12 mouse cellular contexts compared by ENCODE assay signal in genomic region chr17:34639461-34640255, GRCm38 (mm10). TPM values are rescaled to one million over a fixed set of nuclear protein-coding genes. Genes with fewer than 3 reads are reported as not detected.
A peak's percentile ranks its signal among the peaks of the same experiment; 100 is the strongest.
DNase-seq lines count a peak whose midpoint lies in the region; ATAC-seq and TF ChIP-seq lines count a peak whose summit lies in the region.
"Had no signal": no experiment of that assay in that cellular context is flagged by ENCODE, and none has a peak within 500 bp of the region (broad histone marks: within the 10 kb centered on the region; RNA-seq: fewer than 3 reads in every experiment).

No protein-coding gene starts in this region.

- H3K9me3 ChIP-seq in forebrain, embryonic 14.5 days (replicated peaks; ENCODE audit: control insufficient read depth, low read length), result no peaks in the 10 kb centered on the region
- no peaks in the 10 kb centered on the region for H3K9me3 ChIP-seq in forebrain, embryonic 16.5 days (ENCODE audit: control insufficient read depth, low read length)
- H3K9me3 ChIP-seq in liver, postnatal 0 days (ENCODE audit: low read length), result no peaks in the 10 kb centered on the region
- H3K9me3 ChIP-seq in limb, embryonic 10.5 days (replicated peaks), result no peaks in the 10 kb centered on the region
- H3K9me3 ChIP-seq: embryonic facial prominence, embryonic 12.5 days; stomach, embryonic 15.5 days had no signal

- H3K27ac ChIP-seq in forebrain, embryonic 14.5 days (ENCODE audit: low read depth, low read length), result peak overlapping the region; percentile 21; the same call in 1 of the 2 replicates
- no peak overlapping the region for H3K27ac ChIP-seq in forebrain, embryonic 16.5 days (ENCODE audit: low read length)
- peak overlapping the region; percentile 74 for H3K27ac ChIP-seq in liver, postnatal 0 days (ENCODE audit: low read depth)
- H3K27ac ChIP-seq in bone marrow macrophage, adult 2 months (ENCODE audit: insufficient read depth, low read depth, low read length), result peak overlapping the region; percentile 92
- H3K27ac ChIP-seq in limb, embryonic 10.5 days, result peak overlapping the region; percentile 5; the same call in 1 of the 2 replicates

- H3K4me1 ChIP-seq in forebrain, embryonic 14.5 days (ENCODE audit: control insufficient read depth, insufficient read depth, low read length), result peaks cover 6% of the 10 kb centered on the region
- H3K4me1 ChIP-seq in forebrain, embryonic 16.5 days (replicated peaks; ENCODE audit: control insufficient read depth, insufficient read depth, low read length), result peaks cover 12% of the 10 kb centered on the region
- H3K4me1 ChIP-seq in liver, postnatal 0 days (ENCODE audit: insufficient read depth), result peaks cover 13% of the 10 kb centered on the region
- H3K4me1 ChIP-seq in bone marrow macrophage, adult 2 months (ENCODE audit: control insufficient read depth, insufficient read depth, low read length), result peaks cover 81% of the 10 kb centered on the region
- H3K4me1 ChIP-seq in limb, embryonic 10.5 days, result peaks cover 12% of the 10 kb centered on the region

- 81% methylated on average over 7 of the region's 7 CpGs for WGBS in forebrain, embryonic 14.5 days
- WGBS in forebrain, embryonic 16.5 days, result 77% methylated on average over 7 of the region's 7 CpGs
- 67% methylated on average over 7 of the region's 7 CpGs for WGBS in liver, postnatal 0 days (ENCODE audit: insufficient replicate concordance)
- 83% methylated on average over 7 of the region's 7 CpGs for WGBS in limb, embryonic 10.5 days

- no peak for DNase-seq in forebrain, embryonic 14.5 days (ENCODE audit: low spot score)
- no peak for DNase-seq in liver, postnatal 0 days
- no peak for DNase-seq in liver
- no peak for DNase-seq in limb, embryonic 10.5 days (ENCODE audit: low spot score)
- DNase-seq in ovary, postnatal 14 days (ENCODE audit: low spot score), result no peak
- DNase-seq in urinary bladder, postnatal 4 days (ENCODE audit: low spot score in 2 of 2), result no peak
- DNase-seq: lung, adult 18-20 months had no signal

- no peak overlapping the region for H3K4me3 ChIP-seq in forebrain, embryonic 14.5 days (ENCODE audit: low read depth, low read length)
- H3K4me3 ChIP-seq in forebrain, embryonic 16.5 days (replicated peaks; ENCODE audit: low read length), result no peak overlapping the region
- H3K4me3 ChIP-seq in liver, postnatal 0 days (ENCODE audit: low read depth, low read length), result no peak overlapping the region
- peak overlapping the region; percentile 13 for H3K4me3 ChIP-seq in bone marrow macrophage, adult 2 months (ENCODE audit: insufficient read depth, low read length)
- no peak overlapping the region for H3K4me3 ChIP-seq in limb, embryonic 10.5 days
- H3K4me3 ChIP-seq: embryonic facial prominence, embryonic 12.5 days; stomach, embryonic 15.5 days had no signal

- no peaks in the 10 kb centered on the region for H3K27me3 ChIP-seq in forebrain, embryonic 14.5 days (replicated peaks; ENCODE audit: control insufficient read depth, insufficient read depth, low read length)
- 0 out of 2 replicates have a peak, but pooled peaks cover 2% of the 10 kb centered on the region for H3K27me3 ChIP-seq in forebrain, embryonic 16.5 days (replicated peaks; ENCODE audit: control insufficient read depth, insufficient read depth, low read length)
- H3K27me3 ChIP-seq in liver, postnatal 0 days (ENCODE audit: insufficient read depth, low read length), result no peaks in the 10 kb centered on the region
- H3K27me3 ChIP-seq in limb, embryonic 10.5 days (ENCODE audit: low read depth, poor library complexity, severe bottlenecking), result peaks cover 3% of the 10 kb centered on the region; the same call in 1 of the 2 replicates
- H3K27me3 ChIP-seq: embryonic facial prominence, embryonic 12.5 days; stomach, embryonic 15.5 days had no signal

- no peak for TF ChIP-seq EP300 in liver, postnatal 0 days (IDR thresholded peaks at IDR 0.05; ENCODE audit: low read depth)

- H3K4me2 ChIP-seq in forebrain, embryonic 14.5 days (ENCODE audit: low read length), result no peak overlapping the region
- no peak overlapping the region for H3K4me2 ChIP-seq in forebrain, embryonic 16.5 days (ENCODE audit: low read length)
- no peak overlapping the region for H3K4me2 ChIP-seq in liver, postnatal 0 days (ENCODE audit: low read depth, low read length)
- H3K4me2 ChIP-seq: embryonic facial prominence, embryonic 12.5 days; stomach, embryonic 15.5 days had no signal

- no peak for TF ChIP-seq CTCF in liver, postnatal 0 days (IDR thresholded peaks at IDR 0.05; ENCODE audit: low read depth)
- no peak for TF ChIP-seq CTCF in bone marrow macrophage, adult 2 months (IDR thresholded peaks at IDR 0.05; ENCODE audit: low read depth, low read length)

- H3K36me3 ChIP-seq in forebrain, embryonic 14.5 days (ENCODE audit: control insufficient read depth, insufficient read depth, low read length), result no peaks in the 10 kb centered on the region
- no peaks in the 10 kb centered on the region for H3K36me3 ChIP-seq in forebrain, embryonic 16.5 days (ENCODE audit: control insufficient read depth, insufficient read depth)
- no peaks in the 10 kb centered on the region for H3K36me3 ChIP-seq in liver, postnatal 0 days (replicated peaks; ENCODE audit: insufficient read depth, low read length)
- no peaks in the 10 kb centered on the region for H3K36me3 ChIP-seq in limb, embryonic 10.5 days
- H3K36me3 ChIP-seq: embryonic facial prominence, embryonic 12.5 days; stomach, embryonic 15.5 days had no signal

- ATAC-seq in forebrain, embryonic 14.5 days, result no peak
- ATAC-seq in forebrain, embryonic 16.5 days, result no peak
- 0 out of 2 replicates have a peak, but pooled peaks have one; percentile 27 for ATAC-seq in liver, postnatal 0 days
- ATAC-seq: CD4-positive, CD25-positive, alpha-beta regulatory T cell, adult 4 months had no signal

- no peak overlapping the region for H3K9ac ChIP-seq in forebrain, embryonic 14.5 days (ENCODE audit: low read length)
- no peak overlapping the region for H3K9ac ChIP-seq in forebrain, embryonic 16.5 days (replicated peaks; ENCODE audit: low read depth, low read length)
- H3K9ac ChIP-seq in liver, postnatal 0 days (replicated peaks), result no peak overlapping the region
- H3K9ac ChIP-seq: stomach, embryonic 15.5 days had no signal

- no peak for TF ChIP-seq POLR2A in bone marrow macrophage, adult 2 months (IDR thresholded peaks at IDR 0.05; ENCODE audit: borderline replicate concordance, low read depth, low read length)

RNA-seq across cellular contexts. Expression of gene Fkbpl, which starts 4.9 kb away (rescaled TPM):
- 12.6 and 14.9 TPM in 2 replicates for polyA plus RNA-seq in forebrain, embryonic 14.5 days (2014; fragmentation: Nextera tagmentation; extraction: Ambion mirVana)
- 14.6 and 16.7 TPM in 2 replicates for polyA plus RNA-seq in forebrain, embryonic 16.5 days (2015; fragmentation: Nextera tagmentation; extraction: Ambion mirVana)
- 5.6 and 5.8 TPM in 2 replicates for polyA plus RNA-seq in liver, postnatal 0 days (2015; fragmentation: Nextera tagmentation; extraction: Ambion mirVana)
- 22.4 and 22.9 TPM in 2 replicates for polyA plus RNA-seq in bone marrow macrophage, adult 2 months (2012; ENCODE audit: insufficient read depth, insufficient read length, missing spikeins)
- polyA plus RNA-seq in limb, embryonic 10.5 days (2016; fragmentation: Nextera tagmentation; extraction: Ambion mirVana), result 17.9 and 18.9 TPM in 2 replicates

RNA-seq across cellular contexts. Expression of gene Atf6b, which starts 7.3 kb away (rescaled TPM):
- polyA plus RNA-seq in forebrain, embryonic 14.5 days (2014; fragmentation: Nextera tagmentation; extraction: Ambion mirVana), result 75.0 and 90.9 TPM in 2 replicates
- 111 and 119 TPM in 2 replicates for polyA plus RNA-seq in forebrain, embryonic 16.5 days (2015; fragmentation: Nextera tagmentation; extraction: Ambion mirVana)
- polyA plus RNA-seq in liver, postnatal 0 days (2015; fragmentation: Nextera tagmentation; extraction: Ambion mirVana), result 12.9 and 13.0 TPM in 2 replicates
- 42.6 and 62.7 TPM in 2 replicates for polyA plus RNA-seq in bone marrow macrophage, adult 2 months (2012; ENCODE audit: insufficient read depth, insufficient read length, missing spikeins)
- polyA plus RNA-seq in limb, embryonic 10.5 days (2016; fragmentation: Nextera tagmentation; extraction: Ambion mirVana), result 101 TPM in 2 replicates

RNA-seq across cellular contexts. Expression of gene Prrt1, which starts 10.3 kb away (rescaled TPM):
- polyA plus RNA-seq in forebrain, embryonic 14.5 days (2014; fragmentation: Nextera tagmentation; extraction: Ambion mirVana), result 5.0 and 5.5 TPM in 2 replicates
- polyA plus RNA-seq in forebrain, embryonic 16.5 days (2015; fragmentation: Nextera tagmentation; extraction: Ambion mirVana), result 5.0 and 10.4 TPM in 2 replicates
- polyA plus RNA-seq in liver, postnatal 0 days (2015; fragmentation: Nextera tagmentation; extraction: Ambion mirVana), result 0.05 TPM in 1 of 2 replicates, not detected in the other
- polyA plus RNA-seq in bone marrow macrophage, adult 2 months (2012; ENCODE audit: insufficient read depth, insufficient read length, missing spikeins), result 0.76 and 1.3 TPM in 2 replicates
- 0.08 TPM in 1 of 2 replicates, not detected in the other for polyA plus RNA-seq in limb, embryonic 10.5 days (2016; fragmentation: Nextera tagmentation; extraction: Ambion mirVana)

RNA-seq across cellular contexts. Expression of gene Ppt2, which starts 11.3 kb away (rescaled TPM):
- polyA plus RNA-seq in forebrain, embryonic 14.5 days (2014; fragmentation: Nextera tagmentation; extraction: Ambion mirVana), result 23.8 and 24.6 TPM in 2 replicates
- polyA plus RNA-seq in forebrain, embryonic 16.5 days (2015; fragmentation: Nextera tagmentation; extraction: Ambion mirVana), result 16.2 and 17.7 TPM in 2 replicates
- 19.3 and 19.8 TPM in 2 replicates for polyA plus RNA-seq in liver, postnatal 0 days (2015; fragmentation: Nextera tagmentation; extraction: Ambion mirVana)
- polyA plus RNA-seq in bone marrow macrophage, adult 2 months (2012; ENCODE audit: insufficient read depth, insufficient read length, missing spikeins), result 101 and 118 TPM in 2 replicates
- 21.0 and 21.6 TPM in 2 replicates for polyA plus RNA-seq in limb, embryonic 10.5 days (2016; fragmentation: Nextera tagmentation; extraction: Ambion mirVana)

RNA-seq across cellular contexts. Expression of gene Egfl8, which starts 23.9 kb away (rescaled TPM):
- 7.6 and 8.7 TPM in 2 replicates for polyA plus RNA-seq in forebrain, embryonic 14.5 days (2014; fragmentation: Nextera tagmentation; extraction: Ambion mirVana)
- polyA plus RNA-seq in forebrain, embryonic 16.5 days (2015; fragmentation: Nextera tagmentation; extraction: Ambion mirVana), result 7.0 and 7.5 TPM in 2 replicates
- polyA plus RNA-seq in liver, postnatal 0 days (2015; fragmentation: Nextera tagmentation; extraction: Ambion mirVana), result 0.46 and 0.66 TPM in 2 replicates
- 4.9 and 9.0 TPM in 2 replicates for polyA plus RNA-seq in bone marrow macrophage, adult 2 months (2012; ENCODE audit: insufficient read depth, insufficient read length, missing spikeins)
- 1.9 and 2.2 TPM in 2 replicates for polyA plus RNA-seq in limb, embryonic 10.5 days (2016; fragmentation: Nextera tagmentation; extraction: Ambion mirVana)
